In genomic region chr8:91983171-91983570, GRCm38 (mm10) we compare ENCODE assay signal across 28 mouse cellular contexts.
"Had no signal": no experiment of that assay in that cellular context is flagged by ENCODE, and none has a peak within 500 bp of the region (broad histone marks: within the 10 kb centered on the region; RNA-seq: fewer than 3 reads in every experiment).

No protein-coding gene starts in this region.

- H3K9me3 ChIP-seq: heart, embryonic 12.5 days; heart, embryonic 15.5 days; hindbrain, embryonic 12.5 days; hindbrain, embryonic 13.5 days; hindbrain, embryonic 15.5 days; intestine, embryonic 15.5 days; kidney, embryonic 15.5 days had no signal

- H3K4me1 ChIP-seq: hindbrain, embryonic 12.5 days; hindbrain, embryonic 15.5 days; intestine, embryonic 15.5 days had no signal

- ATAC-seq: hindbrain, embryonic 16.5 days; hindbrain, postnatal 0 days; inflammation-experienced regulatory T-cells, adult 6 months; intestine, embryonic 15.5 days; intestine, embryonic 16.5 days; intestine, postnatal 0 days had no signal

- H3K36me3 ChIP-seq: heart, embryonic 12.5 days; heart, embryonic 13.5 days; heart, embryonic 15.5 days; hindbrain, embryonic 10.5 days; hindbrain, embryonic 12.5 days; hindbrain, embryonic 13.5 days; hindbrain, embryonic 15.5 days; intestine, embryonic 15.5 days; kidney, embryonic 15.5 days had no signal

- H3K4me3 ChIP-seq: heart, embryonic 12.5 days; heart, embryonic 13.5 days; heart, embryonic 15.5 days; hindbrain, embryonic 10.5 days; hindbrain, embryonic 12.5 days; hindbrain, embryonic 13.5 days; hindbrain, embryonic 15.5 days; intestine, embryonic 15.5 days; kidney, embryonic 15.5 days; layer of hippocampus, adult 2 months; left cerebral cortex, adult 2 months had no signal

- H3K27me3 ChIP-seq: intestine, embryonic 15.5 days had no signal

- H3K4me2 ChIP-seq: heart, embryonic 11.5 days; heart, embryonic 12.5 days; heart, embryonic 13.5 days; heart, embryonic 15.5 days; hindbrain, embryonic 12.5 days; hindbrain, embryonic 13.5 days; hindbrain, embryonic 14.5 days; hindbrain, embryonic 15.5 days; intestine, embryonic 15.5 days; kidney, embryonic 15.5 days had no signal

- DNase-seq: heart, postnatal 10 days; heart, postnatal 14 days; heart, postnatal 36 days; heart, postnatal 4 days; kidney, adult 11 months; kidney, adult 18-20 months; kidney, postnatal 14 days; layer of hippocampus, adult 9-11 months; layer of hippocampus, postnatal 36 days had no signal

- H3K9ac ChIP-seq: heart, embryonic 12.5 days; heart, embryonic 13.5 days; heart, embryonic 15.5 days; hindbrain, embryonic 12.5 days; hindbrain, embryonic 13.5 days; hindbrain, embryonic 14.5 days; hindbrain, embryonic 15.5 days; intestine, embryonic 15.5 days; kidney, embryonic 15.5 days had no signal

- H3K27ac ChIP-seq: heart, embryonic 13.5 days; heart, embryonic 15.5 days; hindbrain, embryonic 10.5 days; hindbrain, embryonic 12.5 days; hindbrain, embryonic 13.5 days; hindbrain, embryonic 14.5 days; hindbrain, embryonic 15.5 days; hindbrain, postnatal 0 days; intestine, embryonic 15.5 days; kidney, embryonic 15.5 days; kidney, postnatal 0 days; layer of hippocampus, adult 2 months; left cerebral cortex, adult 2 months had no signal
